Mouse (Mus musculus): ENCODE results near the gene Zfp580.
"Not testable (repeated sequence)": the region's sequence is repeated elsewhere in the genome, so short reads cannot be mapped to it uniquely, and the experiment has no call there.

Zfp580 gene

GRCm38 (mm10) chr7:5064886-5065285 is 13.5 kb downstream of the Zfp580 start:
- no peak for DNase-seq (ENCODE audit: low read depth, low spot score)

- DNase-seq (ENCODE audit: low read depth, low spot score), result no peak
Observed at GRCm38 (mm10) chr7:5073586-5073985, 22.2 kb downstream of the Zfp580 start.

GRCm38 (mm10) chr7:5074984-5075383 is 23.6 kb downstream of the Zfp580 start:
- no peak for DNase-seq (ENCODE audit: low read depth, low spot score)

GRCm38 (mm10) chr7:5076931-5077330 is 25.6 kb downstream of the Zfp580 start:
- DNase-seq (ENCODE audit: low read depth, low spot score), result no peak

- not testable (repeated sequence) for DNase-seq (ENCODE audit: low read depth, low spot score)
Observed at GRCm38 (mm10) chr7:5079365-5080009, 28.1 kb downstream of the Zfp580 start.

GRCm38 (mm10) chr7:5080010-5080751 is 28.8 kb downstream of the Zfp580 start, which contains the start of gene Epn1:
TSS of gene Epn1 (plus strand) at chr7:5080235.
- peak; percentile 94 for DNase-seq (ENCODE audit: low read depth, low spot score)

GRCm38 (mm10) chr7:5080815-5081214 is 29.5 kb downstream of the Zfp580 start:
- no peak for DNase-seq (ENCODE audit: low read depth, low spot score)

GRCm38 (mm10) chr7:5081241-5081640 is 29.9 kb downstream of the Zfp580 start:
- no peak for DNase-seq (ENCODE audit: low read depth, low spot score)

- DNase-seq (ENCODE audit: low read depth, low spot score), result no peak
Observed at GRCm38 (mm10) chr7:5081939-5082338, 30.6 kb downstream of the Zfp580 start.

GRCm38 (mm10) chr7:5083325-5084105 is 32.2 kb downstream of the Zfp580 start:
- no peak for DNase-seq (ENCODE audit: low read depth, low spot score)

GRCm38 (mm10) chr7:5085512-5085911 is 34.2 kb downstream of the Zfp580 start:
- DNase-seq (ENCODE audit: low read depth, low spot score), result no peak

GRCm38 (mm10) chr7:5086921-5087440 is 35.6 kb downstream of the Zfp580 start:
- DNase-seq (ENCODE audit: low read depth, low spot score), result no peak

- DNase-seq (ENCODE audit: low read depth, low spot score), result no peak
Observed at GRCm38 (mm10) chr7:5087886-5088285, 36.5 kb downstream of the Zfp580 start.

GRCm38 (mm10) chr7:5089853-5090252 is 38.5 kb downstream of the Zfp580 start:
- no peak for DNase-seq (ENCODE audit: low read depth, low spot score)

- no peak for DNase-seq (ENCODE audit: low read depth, low spot score)
Observed at GRCm38 (mm10) chr7:5091008-5091728, 39.8 kb downstream of the Zfp580 start.

GRCm38 (mm10) chr7:5092381-5092780 is 41.0 kb downstream of the Zfp580 start:
- no peak for DNase-seq (ENCODE audit: low read depth, low spot score)

GRCm38 (mm10) chr7:5092831-5093510 is 41.6 kb downstream of the Zfp580 start:
- DNase-seq (ENCODE audit: low read depth, low spot score), result no peak

- no peak for DNase-seq (ENCODE audit: low read depth, low spot score)
Observed at GRCm38 (mm10) chr7:5098769-5099168, 47.4 kb downstream of the Zfp580 start.

- no peak for DNase-seq (ENCODE audit: low read depth, low spot score)
Observed at GRCm38 (mm10) chr7:5099796-5100195, 48.5 kb downstream of the Zfp580 start.

GRCm38 (mm10) chr7:5101066-5101663 is 49.8 kb downstream of the Zfp580 start:
- DNase-seq (ENCODE audit: low read depth, low spot score), result no peak
